Mouse (Mus musculus) gastrocnemius, postnatal 14 days (tissue): ENCODE measurements around the gene Pde4a. TPM values are rescaled to one million over a fixed set of nuclear protein-coding genes. Genes with fewer than 3 reads are reported as not detected.

Experiments
- total RNA-seq, 2 experiments: library from RNA; stranded (reverse); gene quantifications; 2 replicates each; pipeline ENCODE4 v1.2.3; 2021

The Pde4a gene
- total RNA-seq, 2 experiments from 2014 or later, result 26.1 to 27.1 TPM

Other genes with a start within 250 kb of the Pde4a start
- 10 to 100 TPM; 11.6 to 12.8 TPM for gene Dnmt1, start 205.8 kb upstream of the Pde4a start, total RNA-seq
- gene S1pr2, start 188.9 kb upstream of the Pde4a start, total RNA-seq, result 1 to 10 TPM; 4.5 to 7.8 TPM
- 10 to 100 TPM; 50.8 to 54.9 TPM for gene Mrpl4, start 163.0 kb upstream of the Pde4a start, total RNA-seq
- 1 to 10 TPM; 3.1 to 3.4 TPM for gene Icam1, start 149.7 kb upstream of the Pde4a start, total RNA-seq
- gene Icam4, start 136.3 kb upstream of the Pde4a start, total RNA-seq, result under 1 TPM; 0.29 to 0.43 TPM
- gene Icam5, start 133.6 kb upstream of the Pde4a start, total RNA-seq, result under 1 TPM; 0.07 to 0.10 TPM
- gene Zglp1, start 98.6 kb upstream of the Pde4a start, total RNA-seq, result not detected
- under 1 TPM in 1 of 2 experiments, not detected in 1; 0.13 TPM for gene Gm49373, start 92.6 kb upstream of the Pde4a start, total RNA-seq
- 10 to 100 TPM; 25.5 to 26.5 TPM for gene Fdx1l, start 92.1 kb upstream of the Pde4a start, total RNA-seq
- 1 to 10 TPM in 1 of 2 experiments, under 1 TPM in 1; 0.92 to 1.1 TPM for gene Gm38431, start 73.7 kb upstream of the Pde4a start, total RNA-seq
- gene Raver1, start 73.7 kb upstream of the Pde4a start, total RNA-seq, result 10 to 100 TPM; 16.2 to 19.6 TPM
- 1 to 10 TPM; 4.9 to 5.3 TPM for gene Tyk2, start 34.5 kb upstream of the Pde4a start, total RNA-seq
- gene Cdc37, start 15.7 kb upstream of the Pde4a start, total RNA-seq, result 100 to 1,000 TPM; 138 to 139 TPM
- 10 to 100 TPM; 53.6 to 55.2 TPM for gene Keap1, start 73.6 kb downstream of the Pde4a start, total RNA-seq
- gene S1pr5, start 82.7 kb downstream of the Pde4a start, total RNA-seq, result under 1 TPM; 0.10 to 0.27 TPM
- gene Atg4d, start 99.6 kb downstream of the Pde4a start, total RNA-seq, result 10 to 100 TPM; 36.2 to 39.6 TPM
- 10 to 100 TPM; 10.5 to 11.9 TPM for gene Kri1, start 122.3 kb downstream of the Pde4a start, total RNA-seq
- gene Cdkn2d, start 125.7 kb downstream of the Pde4a start, total RNA-seq, result 10 to 100 TPM; 12.0 to 13.2 TPM
- gene Ap1m2, start 146.6 kb downstream of the Pde4a start, total RNA-seq, result not detected
- gene Slc44a2, start 155.0 kb downstream of the Pde4a start, total RNA-seq, result 100 to 1,000 TPM; 104 to 117 TPM
- gene Ilf3, start 202.2 kb downstream of the Pde4a start, total RNA-seq, result 10 to 100 TPM; 22.3 to 28.5 TPM
- gene Qtrt1, start 246.1 kb downstream of the Pde4a start, total RNA-seq, result 1 to 10 TPM; 5.5 to 8.1 TPM